Mouse (Mus musculus): ENCODE measurements at regions not wholly inside any gene's neighbourhood (a gene's known extent, or its start where the extent isn't known, plus 50 kb on each side); places are given as distances from the start of the nearest gene placed in this dataset.

- ATAC-seq (replicated peaks; ENCODE audit: insufficient number of reproducible peaks, low FRiP score, low TSS enrichment, poor library complexity, severe bottlenecking) = no peak
Observed at GRCm38 (mm10) chr3:101749841-101750240, 98.9 kb downstream of the Mab21l3 start.

- no peak for ATAC-seq (replicated peaks; ENCODE audit: insufficient number of reproducible peaks, low FRiP score, low TSS enrichment, poor library complexity, severe bottlenecking)
Observed at GRCm38 (mm10) chr3:101749031-101749632, 99.6 kb downstream of the Mab21l3 start.

GRCm38 (mm10) chr3:101748186-101748585 is 100.6 kb downstream of the Mab21l3 start:
- no peak for ATAC-seq (replicated peaks; ENCODE audit: insufficient number of reproducible peaks, low FRiP score, low TSS enrichment, poor library complexity, severe bottlenecking)

GRCm38 (mm10) chr3:101740906-101741305 is 107.9 kb downstream of the Mab21l3 start:
- no peak for ATAC-seq (replicated peaks; ENCODE audit: insufficient number of reproducible peaks, low FRiP score, low TSS enrichment, poor library complexity, severe bottlenecking)

- ATAC-seq (replicated peaks; ENCODE audit: insufficient number of reproducible peaks, low FRiP score, low TSS enrichment, poor library complexity, severe bottlenecking) = no peak
Observed at GRCm38 (mm10) chr3:101737197-101737596, 111.6 kb downstream of the Mab21l3 start.

- ATAC-seq (replicated peaks; ENCODE audit: insufficient number of reproducible peaks, low FRiP score, low TSS enrichment, poor library complexity, severe bottlenecking) = no peak
Observed at GRCm38 (mm10) chr3:101729044-101729443, 119.7 kb downstream of the Mab21l3 start.

GRCm38 (mm10) chr3:101722926-101723325 is 118.4 kb upstream of the Atp1a1 start:
- ATAC-seq (replicated peaks; ENCODE audit: insufficient number of reproducible peaks, low FRiP score, low TSS enrichment, poor library complexity, severe bottlenecking) = no peak

GRCm38 (mm10) chr3:101722001-101722400 is 117.5 kb upstream of the Atp1a1 start:
- no peak for ATAC-seq (replicated peaks; ENCODE audit: insufficient number of reproducible peaks, low FRiP score, low TSS enrichment, poor library complexity, severe bottlenecking)

GRCm38 (mm10) chr3:101715416-101715815 is 110.9 kb upstream of the Atp1a1 start:
- ATAC-seq (replicated peaks; ENCODE audit: insufficient number of reproducible peaks, low FRiP score, low TSS enrichment, poor library complexity, severe bottlenecking) = no peak

GRCm38 (mm10) chr3:101714810-101715209 is 110.3 kb upstream of the Atp1a1 start:
- no peak for ATAC-seq (replicated peaks; ENCODE audit: insufficient number of reproducible peaks, low FRiP score, low TSS enrichment, poor library complexity, severe bottlenecking)

GRCm38 (mm10) chr3:101713669-101714068 is 109.2 kb upstream of the Atp1a1 start:
- ATAC-seq (replicated peaks; ENCODE audit: insufficient number of reproducible peaks, low FRiP score, low TSS enrichment, poor library complexity, severe bottlenecking) = no peak

- no peak for ATAC-seq (replicated peaks; ENCODE audit: insufficient number of reproducible peaks, low FRiP score, low TSS enrichment, poor library complexity, severe bottlenecking)
Observed at GRCm38 (mm10) chr3:101713138-101713638, 108.7 kb upstream of the Atp1a1 start.

- no peak for ATAC-seq (replicated peaks; ENCODE audit: insufficient number of reproducible peaks, low FRiP score, low TSS enrichment, poor library complexity, severe bottlenecking)
Observed at GRCm38 (mm10) chr3:101712666-101713065, 108.2 kb upstream of the Atp1a1 start.

- peak; percentile 32; the same call in 1 of the 2 replicates for ATAC-seq (replicated peaks; ENCODE audit: insufficient number of reproducible peaks, low FRiP score, low TSS enrichment, poor library complexity, severe bottlenecking)
Observed at GRCm38 (mm10) chr3:101711594-101712171, 107.2 kb upstream of the Atp1a1 start.

- no peak for ATAC-seq (replicated peaks; ENCODE audit: insufficient number of reproducible peaks, low FRiP score, low TSS enrichment, poor library complexity, severe bottlenecking)
Observed at GRCm38 (mm10) chr3:101709379-101709970, 105.0 kb upstream of the Atp1a1 start.

GRCm38 (mm10) chr3:101708821-101709220 is 104.3 kb upstream of the Atp1a1 start:
- no peak for ATAC-seq (replicated peaks; ENCODE audit: insufficient number of reproducible peaks, low FRiP score, low TSS enrichment, poor library complexity, severe bottlenecking)

- ATAC-seq (replicated peaks; ENCODE audit: insufficient number of reproducible peaks, low FRiP score, low TSS enrichment, poor library complexity, severe bottlenecking) = no peak
Observed at GRCm38 (mm10) chr3:101704919-101705318, 100.4 kb upstream of the Atp1a1 start.

- no peak for ATAC-seq (replicated peaks; ENCODE audit: insufficient number of reproducible peaks, low FRiP score, low TSS enrichment, poor library complexity, severe bottlenecking)
Observed at GRCm38 (mm10) chr3:101704326-101704725, 99.8 kb upstream of the Atp1a1 start.

- ATAC-seq (replicated peaks; ENCODE audit: insufficient number of reproducible peaks, low FRiP score, low TSS enrichment, poor library complexity, severe bottlenecking) = no peak
Observed at GRCm38 (mm10) chr3:101701763-101702173, 97.3 kb upstream of the Atp1a1 start.

- ATAC-seq (replicated peaks; ENCODE audit: insufficient number of reproducible peaks, low FRiP score, low TSS enrichment, poor library complexity, severe bottlenecking) = no peak
Observed at GRCm38 (mm10) chr3:101700974-101701610, 96.6 kb upstream of the Atp1a1 start.
